Mouse (Mus musculus): Measurements from ENCODE around the gene Gm12166.
"Not testable (repeated sequence)": the region's sequence is repeated elsewhere in the genome, so short reads cannot be mapped to it uniquely, and the experiment has no call there.

The Gm12166 gene

GRCm38 (mm10) chr11:46052105-46052659 is at the start of gene Gm12166:
TSS of gene Gm12166 (minus strand) at chr11:46052321.
- in situ Hi-C loops (cut with MboI; ENCODE audit: low sequenced_read_pairs): not testable (repeated sequence)

- in situ Hi-C loops (cut with MboI; ENCODE audit: low sequenced_read_pairs): no loop called here
These were observed 44.9 kb upstream of the Gm12166 start for GRCm38 (mm10) chr11:46097062-46097461.

- in situ Hi-C loops (cut with MboI; ENCODE audit: low sequenced_read_pairs): no loop called here
These were observed 44.1 kb upstream of the Gm12166 start for GRCm38 (mm10) chr11:46096265-46096649.

- in situ Hi-C loops (cut with MboI; ENCODE audit: low sequenced_read_pairs): no loop called here
These were observed 43.5 kb upstream of the Gm12166 start for GRCm38 (mm10) chr11:46095477-46096264.

- in situ Hi-C loops (cut with MboI; ENCODE audit: low sequenced_read_pairs): no loop called here
These were observed 40.0 kb upstream of the Gm12166 start for GRCm38 (mm10) chr11:46092121-46092520.

GRCm38 (mm10) chr11:46090951-46091667 is 39.0 kb upstream of the Gm12166 start:
- in situ Hi-C loops (cut with MboI; ENCODE audit: low sequenced_read_pairs): no loop called here

- in situ Hi-C loops (cut with MboI; ENCODE audit: low sequenced_read_pairs): no loop called here
These were observed 38.1 kb upstream of the Gm12166 start for GRCm38 (mm10) chr11:46090036-46090725.

GRCm38 (mm10) chr11:46089081-46089713 is 37.1 kb upstream of the Gm12166 start:
- in situ Hi-C loops (cut with MboI; ENCODE audit: low sequenced_read_pairs): no loop called here

- in situ Hi-C loops (cut with MboI; ENCODE audit: low sequenced_read_pairs): no loop called here
These were observed 34.3 kb upstream of the Gm12166 start for GRCm38 (mm10) chr11:46086446-46086845.

- in situ Hi-C loops (cut with MboI; ENCODE audit: low sequenced_read_pairs): no loop called here
These were observed 33.5 kb upstream of the Gm12166 start for GRCm38 (mm10) chr11:46085398-46086163.

- in situ Hi-C loops (cut with MboI; ENCODE audit: low sequenced_read_pairs): no loop called here
These were observed 32.4 kb upstream of the Gm12166 start for GRCm38 (mm10) chr11:46084568-46084967.

GRCm38 (mm10) chr11:46083835-46084444 is 31.8 kb upstream of the Gm12166 start:
- in situ Hi-C loops (cut with MboI; ENCODE audit: low sequenced_read_pairs): no loop called here

GRCm38 (mm10) chr11:46083405-46083804 is 31.3 kb upstream of the Gm12166 start:
- in situ Hi-C loops (cut with MboI; ENCODE audit: low sequenced_read_pairs): no loop called here

- in situ Hi-C loops (cut with MboI; ENCODE audit: low sequenced_read_pairs): no loop called here
These were observed 29.0 kb upstream of the Gm12166 start for GRCm38 (mm10) chr11:46081075-46081474.

- in situ Hi-C loops (cut with MboI; ENCODE audit: low sequenced_read_pairs): no loop called here
These were observed 25.7 kb upstream of the Gm12166 start for GRCm38 (mm10) chr11:46077732-46078375.

- in situ Hi-C loops (cut with MboI; ENCODE audit: low sequenced_read_pairs): no loop called here
These were observed 25.2 kb upstream of the Gm12166 start for GRCm38 (mm10) chr11:46077304-46077703.

- in situ Hi-C loops (cut with MboI; ENCODE audit: low sequenced_read_pairs): no loop called here
These were observed 24.5 kb upstream of the Gm12166 start for GRCm38 (mm10) chr11:46076442-46077158.

GRCm38 (mm10) chr11:46075507-46075906 is 23.4 kb upstream of the Gm12166 start:
- in situ Hi-C loops (cut with MboI; ENCODE audit: low sequenced_read_pairs): no loop called here

Measured in CH12F3 (cell line).